Mouse (Mus musculus): ENCODE data around the gene Ppp2r1a.

Ppp2r1a gene

DNA sequence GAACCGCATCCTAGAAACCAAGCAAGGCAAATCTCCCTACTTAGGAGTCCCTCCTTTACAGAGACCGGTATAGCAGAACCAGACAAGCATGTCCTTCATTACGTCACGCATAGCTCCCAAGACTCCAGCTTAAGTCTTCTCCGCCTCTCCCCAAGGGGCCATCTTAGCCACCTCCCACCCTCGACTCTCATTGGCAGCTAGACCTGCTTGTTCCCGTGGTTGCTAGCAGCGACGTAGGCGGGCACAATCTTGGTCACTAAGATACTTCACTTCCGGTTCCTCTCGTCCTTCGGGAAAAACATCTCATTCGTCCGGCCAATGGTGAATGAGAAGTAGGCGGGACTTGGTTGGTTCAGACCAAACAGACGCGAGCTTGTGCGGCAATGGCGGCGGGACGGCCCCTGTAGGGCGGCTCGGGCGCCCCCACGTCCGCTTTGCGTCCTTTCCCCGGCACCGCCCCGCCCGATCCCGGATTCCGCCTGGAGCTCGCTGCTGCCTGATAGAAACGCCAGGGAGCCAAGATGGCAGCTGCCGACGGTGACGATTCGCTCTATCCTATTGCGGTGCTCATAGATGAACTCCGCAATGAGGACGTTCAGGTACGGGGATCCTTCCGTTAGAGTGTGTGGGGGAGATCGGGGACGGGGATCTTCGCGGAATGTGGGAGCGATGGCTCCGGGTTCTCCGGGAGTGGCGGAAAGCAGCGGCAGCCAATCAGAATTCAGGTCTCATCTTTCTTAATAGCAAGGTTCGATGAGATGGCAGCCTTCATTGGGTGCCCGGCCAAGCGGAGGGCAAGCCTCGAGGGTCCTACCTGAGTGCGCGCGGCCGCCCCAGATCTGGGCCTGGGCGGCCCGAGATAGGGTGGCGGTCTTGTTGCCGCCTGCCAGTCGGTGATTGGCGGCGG, at the start of gene Ppp2r1a:
Gene Ppp2r1a, plus strand, starts transcription at position 327 of the 907 bp plus-strand sequence.
- DNase-seq (ENCODE audit: low spot score in 2 of 2), result peak; percentile 96 to 97

DNA sequence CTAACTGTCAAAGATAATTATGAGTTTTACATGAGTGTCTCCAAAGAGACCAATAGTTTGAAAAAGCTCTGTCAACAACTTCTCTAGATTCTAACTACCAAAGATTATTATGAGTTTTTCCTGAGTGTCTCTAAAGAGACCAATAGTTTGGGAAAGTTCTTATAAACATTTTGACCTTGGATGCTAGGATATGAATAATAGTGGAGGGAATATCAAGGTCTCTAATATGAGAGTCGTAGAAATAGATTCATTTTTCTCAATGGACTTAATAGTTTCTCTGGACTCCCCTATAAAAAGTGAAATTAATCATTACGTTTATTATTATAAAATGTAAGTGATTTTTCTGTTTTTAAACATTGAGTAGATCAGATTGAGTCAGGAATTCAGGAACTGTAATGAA, 40.1 kb upstream of the Ppp2r1a start, which contains the start of gene Vmn1r231:
Gene Vmn1r231, minus strand, starts transcription at position 101 of the 400 bp plus-strand sequence.
- no peak for DNase-seq (ENCODE audit: low spot score in 2 of 2)

DNA sequence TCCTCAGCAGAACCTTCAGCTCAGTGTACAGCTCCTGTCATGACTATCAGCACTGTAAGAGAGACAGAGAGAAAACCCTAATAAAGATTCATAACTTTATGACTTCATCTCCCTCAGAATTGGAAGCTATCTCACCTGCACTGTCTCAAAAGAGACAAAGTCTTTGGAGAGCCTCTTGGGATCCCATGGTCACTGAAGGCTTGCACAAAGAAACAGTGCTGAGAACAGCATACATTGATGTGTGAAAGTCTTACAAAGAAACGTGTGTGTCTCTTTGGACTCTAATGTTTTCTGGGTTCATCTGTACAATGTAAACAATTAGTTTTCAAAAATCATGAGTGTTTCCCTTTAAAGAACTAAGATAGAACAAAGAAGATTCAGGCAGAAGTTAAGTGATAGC, 25.5 kb upstream of the Ppp2r1a start, which contains the start of gene Vmn1r232:
Gene Vmn1r232, minus strand, starts transcription at position 101 of the 400 bp plus-strand sequence.
- DNase-seq (ENCODE audit: low spot score in 2 of 2), result no peak

DNA sequence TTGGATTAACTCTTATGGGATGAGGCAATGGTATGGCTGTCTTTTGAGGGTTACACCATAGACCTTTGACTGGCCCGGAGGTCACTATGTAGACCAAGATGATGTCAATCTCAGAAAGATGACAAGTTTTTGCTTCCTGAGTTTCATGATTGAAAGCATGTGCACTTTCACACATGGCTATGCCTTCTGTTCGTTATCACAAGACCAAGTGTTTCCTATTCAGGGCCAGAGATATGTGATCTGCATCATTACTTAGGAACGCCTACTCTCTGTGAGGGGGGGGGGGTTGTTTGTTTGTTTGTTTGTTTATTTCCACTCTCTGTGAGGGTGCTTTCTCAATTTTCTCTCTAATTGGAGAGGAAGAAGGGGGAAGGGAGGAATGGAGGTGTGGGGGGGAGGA, 885 bp upstream of the Ppp2r1a start:
- DNase-seq (ENCODE audit: low spot score in 2 of 2), result no peak

DNA sequence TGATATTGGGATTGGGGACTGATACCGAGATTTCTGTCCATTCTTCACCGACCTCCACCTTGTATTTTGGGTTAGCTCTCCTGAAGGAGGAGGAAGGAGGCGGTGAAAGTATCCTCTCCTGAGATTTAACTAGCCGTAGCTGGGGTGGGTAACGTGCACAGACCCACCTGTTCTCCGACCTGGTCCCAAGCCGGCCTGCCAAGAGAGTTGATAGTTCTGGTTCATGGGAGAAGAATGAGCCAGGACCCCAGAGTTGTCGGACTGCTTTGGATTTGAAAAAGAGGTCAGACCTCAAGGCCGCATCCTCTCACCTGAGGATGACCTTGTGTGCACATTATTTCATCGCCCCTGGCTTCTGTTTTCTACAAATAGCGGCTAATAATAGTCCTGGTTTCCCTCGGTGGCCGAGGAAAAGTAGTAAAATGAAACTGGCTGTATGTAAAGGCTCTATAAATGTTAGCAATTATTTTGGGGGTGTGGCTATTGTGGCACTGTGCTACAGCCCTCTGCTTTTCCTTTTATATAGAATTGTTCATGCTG, 985 bp downstream of the Ppp2r1a start:
- DNase-seq (ENCODE audit: low spot score in 2 of 2), result peak; percentile 28 to 32

DNA sequence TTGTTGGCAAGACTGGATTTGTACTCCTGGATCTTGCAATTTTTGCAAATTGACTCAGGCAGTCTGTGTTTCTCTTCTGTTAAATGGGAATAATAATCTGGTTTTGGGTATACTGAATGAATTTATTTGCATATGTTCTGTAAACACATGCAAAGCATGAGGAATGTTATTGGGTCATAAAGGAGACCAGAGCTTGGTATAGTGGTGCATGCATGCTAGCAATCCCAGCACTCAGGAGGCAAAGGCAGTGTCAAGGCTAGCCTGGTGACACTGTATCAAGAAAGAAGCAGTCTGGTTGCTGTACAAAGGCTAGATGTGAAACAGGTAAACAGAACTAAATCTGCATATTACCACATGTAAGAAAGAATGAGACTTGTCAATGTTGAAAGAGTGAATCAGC, 1.5 kb downstream of the Ppp2r1a start:
- no peak for DNase-seq (ENCODE audit: low spot score in 2 of 2)

DNA sequence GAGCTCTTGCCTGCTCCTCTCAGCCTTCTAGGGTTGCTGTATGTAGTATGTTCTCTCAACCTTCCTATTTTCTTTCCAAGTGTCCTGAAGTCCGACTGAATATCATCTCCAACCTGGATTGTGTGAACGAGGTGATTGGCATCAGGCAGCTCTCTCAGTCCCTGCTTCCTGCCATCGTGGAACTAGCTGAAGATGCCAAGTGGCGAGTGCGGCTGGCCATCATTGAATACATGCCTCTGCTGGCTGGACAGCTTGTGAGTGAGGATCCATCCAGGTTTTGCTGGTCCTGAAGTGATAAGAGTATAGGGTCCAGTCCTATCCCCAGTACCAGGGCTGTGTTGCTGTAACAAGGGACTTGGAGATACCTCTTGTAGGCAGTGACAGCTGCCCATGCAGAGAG, 15.3 kb downstream of the Ppp2r1a start:
- DNase-seq (ENCODE audit: low spot score in 2 of 2), result no peak

DNA sequence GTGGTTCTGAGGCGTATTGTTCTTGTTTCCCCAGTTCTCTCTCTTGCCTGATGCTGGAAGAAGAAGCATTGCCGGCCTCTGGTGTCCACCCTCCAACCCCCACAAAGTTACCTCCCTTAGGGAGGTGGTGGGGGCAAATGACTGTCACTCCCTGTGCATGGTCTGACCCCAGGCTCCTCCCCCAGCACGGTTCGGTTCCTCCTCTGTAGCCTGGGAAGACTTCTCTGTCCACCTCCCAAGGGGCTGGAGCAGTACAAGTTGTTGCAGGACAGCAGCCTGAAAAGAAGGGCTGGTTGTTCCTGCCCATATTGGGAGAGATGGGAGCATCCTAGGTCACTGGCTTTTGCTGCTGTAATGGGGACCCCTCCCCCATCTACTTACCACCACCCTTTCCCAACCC, 20.3 kb downstream of the Ppp2r1a start:
- DNase-seq (ENCODE audit: low spot score in 2 of 2), result no peak

DNA sequence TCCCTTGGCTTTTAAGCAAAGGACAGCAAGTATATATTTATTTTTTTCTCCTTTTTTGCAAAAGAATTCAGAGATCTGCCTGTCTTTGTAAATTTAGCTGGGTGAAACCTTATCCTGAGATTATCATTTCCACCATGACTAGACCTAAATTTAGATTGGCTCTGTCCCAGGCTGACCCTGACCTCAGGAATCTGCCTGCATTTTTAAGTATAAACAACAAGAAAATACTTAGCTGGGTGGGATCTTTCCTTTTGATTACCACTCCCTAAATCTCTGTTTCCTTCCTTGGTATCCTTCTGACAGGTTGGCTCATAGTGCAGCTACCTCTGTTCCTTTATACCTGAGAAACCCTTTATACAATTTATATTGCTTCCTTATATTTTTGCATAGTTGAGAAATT, 21.6 kb downstream of the Ppp2r1a start:
- no peak for DNase-seq (ENCODE audit: low spot score in 2 of 2)

DNA sequence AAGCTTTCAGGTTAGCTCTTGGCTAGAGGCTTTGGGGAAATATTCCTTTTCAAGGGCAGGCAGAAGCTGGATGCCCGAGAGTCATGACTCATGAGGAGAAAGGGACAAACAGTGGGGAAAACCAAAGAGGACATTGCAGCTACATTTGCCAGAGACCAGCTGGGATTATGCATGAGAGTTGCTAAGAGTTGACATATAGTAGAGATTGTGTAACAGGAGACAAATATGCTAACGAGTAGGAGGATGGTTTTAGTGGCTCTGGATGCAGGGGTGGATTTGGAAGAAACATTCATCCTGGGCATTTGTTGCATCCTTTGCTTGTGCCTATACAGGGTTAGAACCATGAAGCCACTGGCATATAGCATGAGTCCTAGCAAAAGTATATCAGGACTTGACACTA, 48.6 kb downstream of the Ppp2r1a start:
- no peak for DNase-seq (ENCODE audit: low spot score in 2 of 2)

DNA sequence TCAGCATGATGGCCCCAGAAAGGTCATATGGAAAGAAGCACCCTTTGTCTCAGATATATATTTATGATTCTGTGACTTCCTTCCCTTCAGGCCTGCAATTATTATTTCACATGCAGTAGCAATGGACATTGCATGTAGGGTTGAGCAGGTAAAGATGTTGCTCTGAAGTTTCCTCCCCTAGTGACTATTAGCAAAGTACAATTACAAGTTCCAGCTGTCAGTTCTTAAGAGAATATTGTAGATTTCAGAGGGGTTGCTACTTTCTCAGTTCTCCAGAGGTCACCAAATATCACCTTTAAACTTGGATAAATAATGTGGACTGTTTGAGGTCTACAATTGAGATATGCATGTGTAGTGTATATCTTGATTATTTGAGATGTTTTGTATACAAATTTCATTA, 51.3 kb downstream of the Ppp2r1a start, which contains the start of gene Vmn1r233:
Gene Vmn1r233, minus strand, starts transcription at position 101 of the 400 bp plus-strand sequence.
- no peak for DNase-seq (ENCODE audit: low spot score in 2 of 2)

DNA sequence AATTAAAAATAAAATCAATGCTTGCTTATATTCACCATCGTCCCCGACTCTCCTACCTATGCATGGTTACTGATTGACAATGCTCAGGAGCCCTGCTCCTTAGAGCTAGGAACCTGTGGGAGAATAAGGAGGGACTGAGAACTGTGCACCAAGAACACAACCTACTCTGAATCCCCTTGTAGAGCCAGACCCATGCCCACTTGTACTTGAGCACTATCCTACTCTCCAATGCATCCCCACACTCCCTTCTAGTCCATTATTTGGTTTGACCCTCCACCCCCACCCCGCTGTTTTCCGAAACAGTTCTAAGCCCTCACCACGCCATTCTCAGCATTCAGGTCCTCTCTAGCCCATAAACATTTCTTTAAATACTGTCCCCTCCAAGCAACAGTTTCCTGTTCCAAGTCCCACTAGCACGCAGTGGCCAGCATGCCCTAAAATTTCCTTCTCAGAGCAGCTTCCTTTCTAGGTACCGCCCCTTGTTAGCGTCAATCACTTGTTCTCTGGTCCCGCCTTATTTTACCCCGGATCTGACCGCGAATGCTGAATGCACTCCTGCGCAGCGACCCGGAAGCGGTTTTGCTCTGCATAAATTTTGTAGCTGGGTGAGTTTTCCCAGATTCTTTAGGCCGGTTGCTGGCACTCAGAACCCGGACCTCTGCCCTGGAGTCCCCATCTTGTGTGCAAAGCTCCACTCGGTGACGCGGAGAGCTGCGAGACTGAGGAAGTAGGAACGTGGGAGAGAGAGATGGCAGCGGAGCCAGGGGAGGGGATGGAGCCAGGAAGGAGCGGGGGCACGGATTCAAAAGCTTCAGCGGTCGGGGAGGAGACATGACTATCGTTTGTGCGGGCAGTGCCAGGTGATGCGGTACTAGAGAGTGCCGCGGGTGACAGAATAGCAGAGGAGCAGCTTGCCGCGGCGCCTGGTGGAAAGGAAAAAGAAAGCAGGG, 63.5 kb downstream of the Ppp2r1a start, which contains the start of gene Zfp160:
Gene Zfp160, plus strand, starts transcription at position 522 of the 950 bp plus-strand sequence.
- DNase-seq (ENCODE audit: low spot score in 2 of 2), result peak; percentile 59 to 83

DNA sequence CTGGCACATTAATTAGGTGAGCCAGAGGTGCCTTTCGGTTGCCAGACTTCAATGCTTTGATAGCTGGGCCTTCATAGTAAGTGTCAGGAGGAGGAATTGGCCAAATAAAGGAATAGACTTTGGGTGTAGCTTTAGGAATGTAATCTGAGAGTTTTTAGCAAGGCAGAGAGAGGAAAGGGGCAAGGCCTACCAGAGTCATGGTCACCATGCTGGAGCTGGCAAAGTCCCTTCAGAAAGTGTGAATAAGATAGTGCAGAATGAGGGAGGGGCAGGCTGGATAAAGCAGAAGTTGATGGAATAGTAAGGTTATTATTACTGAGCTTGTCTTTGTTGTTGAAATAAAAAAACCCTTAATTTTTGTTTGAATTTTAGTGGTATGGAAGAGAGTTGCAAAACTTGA, 64.6 kb downstream of the Ppp2r1a start:
- no peak for DNase-seq (ENCODE audit: low spot score in 2 of 2)

Measured in spleen, postnatal 10 days (tissue).